Mouse (Mus musculus) spleen, adult 18-20 months (tissue): ENCODE data around the gene Adamts17.

Experiments
- DNase-seq, 2 experiments: peaks; one replicate each; pipeline ENCODE4 v3.0.0; 2022; ENCODE audit warnings: mixed read lengths in 2 of 2

Adamts17 gene

DNA sequence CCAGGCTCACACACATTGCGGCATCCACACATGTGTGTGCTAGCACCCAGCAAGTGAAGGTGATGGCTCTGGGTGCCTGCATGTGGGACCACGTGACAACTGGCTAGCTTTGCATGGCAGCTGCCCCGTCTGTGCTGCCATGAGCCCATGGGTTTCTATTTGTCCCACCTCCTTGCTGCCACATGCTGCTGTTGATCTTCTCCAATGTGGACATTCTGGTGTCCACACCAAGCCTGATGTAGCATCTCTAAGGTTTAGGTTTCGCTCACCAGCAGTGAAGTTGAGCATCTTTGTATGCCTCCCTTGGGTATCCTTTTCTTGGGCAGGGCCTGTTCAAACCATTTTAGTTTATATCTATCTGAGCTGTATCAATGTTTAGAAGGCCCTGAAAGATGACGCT is 196.1 kb downstream of the Adamts17 start:
- DNase-seq = no peak

DNA sequence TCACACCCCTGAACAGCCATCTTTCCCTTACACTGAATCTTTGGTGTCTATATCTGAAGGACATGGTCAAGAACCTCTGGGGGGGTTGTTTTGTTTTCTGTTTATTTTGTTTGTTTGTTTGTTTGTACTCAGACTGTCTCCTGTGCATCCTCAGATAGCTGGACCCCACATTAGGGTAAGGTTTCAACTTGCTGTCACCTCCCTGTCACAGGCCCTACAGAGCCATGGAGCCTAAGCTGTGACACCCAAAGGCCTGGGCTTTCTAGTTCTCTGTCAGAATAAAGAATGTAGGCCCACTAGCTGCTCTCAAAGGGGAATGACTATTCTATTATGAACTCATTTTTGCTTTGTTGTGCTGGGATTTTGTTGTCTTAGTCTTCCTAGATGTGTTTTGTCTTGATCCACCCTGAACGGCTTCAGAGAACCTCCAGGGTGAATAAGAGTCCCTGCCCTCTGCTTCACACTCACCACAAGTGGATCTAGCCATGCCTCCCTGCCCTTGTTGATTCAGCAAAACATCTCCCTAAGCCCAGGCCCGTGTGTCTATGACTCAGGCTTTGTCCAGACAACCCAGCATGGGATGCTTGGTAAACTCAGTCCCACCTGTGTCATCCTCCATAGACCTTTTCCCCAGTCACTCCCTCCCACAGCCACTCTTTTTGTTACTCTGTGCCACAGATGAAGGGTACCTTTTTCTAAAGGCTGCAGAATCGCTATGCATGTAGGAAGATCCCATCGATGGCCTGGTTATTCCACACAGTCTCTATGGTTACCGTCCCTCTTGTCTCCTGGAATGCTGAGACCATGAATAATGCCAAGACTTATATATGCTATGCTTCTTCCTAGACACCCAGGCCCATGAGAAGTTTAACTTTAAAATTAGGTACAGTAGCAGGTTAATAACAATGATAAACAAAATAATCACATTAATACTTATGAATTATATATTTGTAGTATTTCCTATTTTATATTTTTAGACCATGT is 197.3 kb downstream of the Adamts17 start:
- DNase-seq = no peak

DNA sequence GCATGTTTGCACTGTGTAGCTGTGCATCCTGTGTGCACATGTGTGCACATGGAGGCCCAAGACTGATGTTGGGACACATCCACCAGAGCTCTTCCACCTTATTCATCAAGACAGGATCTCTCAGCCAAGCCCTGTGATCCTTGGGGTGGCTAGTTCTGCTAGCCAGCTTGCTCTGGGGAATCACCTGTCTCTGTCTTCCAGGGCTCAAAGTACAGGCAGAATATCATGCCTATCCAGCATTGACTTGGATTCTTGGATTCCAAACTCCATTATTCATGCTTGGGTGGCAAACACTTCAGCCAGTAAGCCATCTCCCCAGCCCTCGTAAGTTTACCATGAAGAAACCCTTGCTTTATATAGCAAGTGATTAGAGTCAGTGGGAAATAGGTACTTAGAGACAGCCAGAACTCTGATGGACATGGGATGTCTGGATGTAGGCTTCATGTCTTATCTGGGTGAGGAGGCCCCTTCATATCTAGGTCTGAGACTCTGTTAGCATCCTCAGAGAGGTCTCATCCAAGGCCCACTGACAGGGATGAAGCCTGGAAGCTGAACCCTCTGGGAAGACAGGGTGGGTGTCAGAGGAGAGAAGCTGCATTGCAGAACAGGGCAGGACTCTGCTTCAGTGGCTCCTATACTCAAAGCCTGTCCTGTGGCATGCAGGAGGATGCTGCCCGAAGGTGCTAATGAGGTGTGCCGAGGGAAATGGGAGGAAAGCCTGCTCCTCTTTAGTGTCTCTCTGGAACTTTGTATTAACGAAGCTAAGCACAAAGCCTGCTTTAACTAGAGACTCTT is 198.4 kb downstream of the Adamts17 start:
- DNase-seq = no peak

DNA sequence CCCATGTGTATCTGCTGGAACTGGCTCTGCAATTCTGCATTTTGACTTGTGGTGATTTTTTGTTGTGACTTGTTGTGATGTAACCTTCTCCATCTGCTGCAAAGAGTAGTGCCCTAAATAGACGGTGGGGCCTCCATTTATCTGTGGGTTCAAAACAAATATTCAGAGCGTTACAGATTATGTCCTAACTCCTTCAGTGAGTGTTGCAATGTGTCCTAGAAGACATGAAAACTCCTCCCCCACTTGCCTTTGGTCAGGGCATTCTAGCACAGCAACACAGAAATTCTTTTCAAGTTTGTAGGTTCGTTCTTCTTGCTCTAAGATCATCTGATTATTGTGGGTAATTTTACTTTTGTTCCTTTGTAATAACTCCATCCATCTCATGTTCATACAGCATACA is 199.6 kb downstream of the Adamts17 start:
- DNase-seq = no peak

DNA sequence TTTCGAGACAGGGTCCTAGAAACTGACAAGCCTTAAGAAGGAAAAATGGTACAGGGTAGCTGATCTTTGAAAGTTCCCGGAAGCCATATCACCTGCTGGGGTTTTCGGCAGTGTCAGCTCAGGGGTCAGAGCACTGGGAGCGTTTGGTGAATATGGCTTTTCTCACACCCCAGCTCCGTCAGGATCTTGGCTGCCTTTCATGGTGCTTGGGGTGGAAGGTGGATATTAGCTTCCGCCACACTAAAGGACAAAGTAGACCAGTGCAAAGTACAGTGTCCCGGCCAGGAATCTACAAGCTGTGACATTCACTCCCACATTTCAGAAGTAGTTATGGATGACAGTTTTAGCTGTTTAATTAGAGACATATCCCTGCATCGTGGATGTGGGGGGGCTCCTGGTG is 200.3 kb downstream of the Adamts17 start:
- DNase-seq = no peak

DNA sequence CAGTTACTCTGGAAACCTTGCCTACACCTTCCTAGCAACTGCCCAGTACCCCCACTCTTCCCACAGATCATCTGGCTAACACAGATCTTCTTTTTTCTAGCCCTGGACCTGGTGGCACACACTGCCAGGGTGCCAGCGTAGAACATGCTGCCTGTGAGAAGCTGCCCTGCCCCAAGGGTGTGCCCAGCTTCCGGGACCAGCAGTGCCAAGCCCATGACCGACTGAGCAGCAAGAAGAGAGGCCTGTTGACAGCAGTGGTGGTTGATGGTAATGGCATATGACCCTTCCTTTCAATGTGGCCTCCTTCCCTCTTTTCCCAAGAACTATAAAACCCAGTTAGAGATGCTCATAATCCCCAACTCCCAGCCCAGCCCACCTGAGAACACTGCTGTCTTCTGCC is 202.2 kb downstream of the Adamts17 start:
- DNase-seq = no peak

DNA sequence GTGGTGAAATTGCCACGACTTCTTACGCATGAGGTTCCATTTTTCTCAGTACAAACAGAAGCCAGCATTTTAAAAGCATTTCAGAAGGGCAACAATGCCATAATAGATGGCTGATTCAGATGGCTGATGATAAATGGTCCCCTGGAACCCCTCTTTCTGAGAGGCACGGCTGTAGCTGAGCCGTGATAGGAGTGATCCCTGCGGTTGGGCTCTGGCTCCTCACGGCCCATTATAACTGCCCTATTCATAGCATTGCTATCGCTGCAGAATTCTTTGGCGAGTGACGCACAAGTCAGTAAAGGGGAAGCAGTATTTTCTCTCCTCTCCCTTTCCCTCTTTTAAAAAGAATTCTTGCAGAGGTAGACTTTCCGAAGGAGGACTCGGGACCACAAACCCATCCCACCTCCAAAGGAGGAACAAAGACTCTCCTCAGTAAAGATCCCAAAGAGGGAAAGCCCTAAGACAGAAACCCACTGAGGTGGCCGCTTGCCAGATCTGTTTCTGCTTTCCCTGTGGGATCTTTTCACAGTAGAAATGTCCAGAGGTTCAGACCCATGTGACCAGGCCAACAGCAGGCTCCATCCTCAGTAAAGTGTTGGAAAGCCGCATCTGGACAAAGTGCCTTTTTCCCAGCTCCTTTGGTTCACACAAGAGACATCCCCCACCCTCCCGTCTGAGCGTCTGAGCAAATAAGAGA is 204.7 kb downstream of the Adamts17 start:
- no peak for DNase-seq

DNA sequence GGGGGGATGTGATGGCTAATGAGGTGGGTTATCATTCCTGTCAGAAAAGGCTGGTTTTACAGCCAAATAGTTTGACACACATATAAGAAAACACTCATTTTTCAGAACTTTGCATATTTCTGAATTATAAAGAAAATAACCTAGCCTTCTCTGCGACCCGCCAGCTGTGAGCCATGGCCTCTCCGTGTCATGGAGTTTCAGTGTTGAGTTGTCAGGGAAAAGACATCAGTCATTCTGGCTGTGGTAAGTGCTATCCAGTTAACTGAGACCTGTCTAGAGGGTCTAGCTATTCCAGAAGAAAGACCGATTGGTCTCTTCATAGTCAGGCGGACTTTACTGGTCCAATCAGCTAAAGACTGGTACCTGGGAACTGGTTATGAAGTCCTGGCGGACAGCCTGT is 205.7 kb downstream of the Adamts17 start:
- no peak for DNase-seq

DNA sequence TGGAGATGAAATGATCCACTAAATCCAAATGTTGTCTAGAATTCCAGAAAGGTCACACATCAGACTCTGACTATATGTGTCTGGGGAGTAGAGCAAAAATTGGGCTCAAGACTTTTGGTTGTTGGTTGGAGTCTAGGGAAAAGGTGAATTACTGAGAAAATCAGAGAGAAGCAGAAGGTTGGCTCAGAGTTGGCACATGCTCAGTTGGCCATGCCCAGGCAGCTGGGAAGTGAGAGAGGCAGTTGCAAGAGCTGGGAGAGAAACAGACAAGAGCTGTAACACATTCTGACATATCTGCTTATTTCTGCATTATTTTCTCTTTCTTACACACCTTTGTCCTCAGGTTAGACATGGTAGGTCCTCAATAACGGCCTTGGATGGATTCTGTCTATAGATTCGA is 209.7 kb downstream of the Adamts17 start:
- DNase-seq = no peak

DNA sequence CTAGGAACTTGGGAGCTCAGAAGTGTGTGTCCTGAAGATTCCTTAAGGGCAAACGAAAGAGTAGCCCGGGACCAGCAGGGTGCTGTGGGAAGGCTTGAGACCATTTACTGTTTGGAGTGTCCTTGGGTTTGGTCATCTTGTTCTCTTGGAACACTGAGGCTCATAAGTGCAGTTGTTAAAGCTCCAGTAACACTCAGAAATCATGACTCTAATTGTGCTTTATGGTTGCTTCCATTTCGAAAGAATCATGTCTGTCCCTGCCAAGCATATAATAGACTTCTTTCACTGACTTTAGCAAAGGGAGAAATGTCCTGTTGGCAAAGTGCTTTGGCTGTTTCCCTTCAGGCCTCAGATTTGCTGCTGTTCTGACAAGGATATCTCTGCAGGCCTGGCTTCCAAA is 210.9 kb downstream of the Adamts17 start:
- DNase-seq = no peak

DNA sequence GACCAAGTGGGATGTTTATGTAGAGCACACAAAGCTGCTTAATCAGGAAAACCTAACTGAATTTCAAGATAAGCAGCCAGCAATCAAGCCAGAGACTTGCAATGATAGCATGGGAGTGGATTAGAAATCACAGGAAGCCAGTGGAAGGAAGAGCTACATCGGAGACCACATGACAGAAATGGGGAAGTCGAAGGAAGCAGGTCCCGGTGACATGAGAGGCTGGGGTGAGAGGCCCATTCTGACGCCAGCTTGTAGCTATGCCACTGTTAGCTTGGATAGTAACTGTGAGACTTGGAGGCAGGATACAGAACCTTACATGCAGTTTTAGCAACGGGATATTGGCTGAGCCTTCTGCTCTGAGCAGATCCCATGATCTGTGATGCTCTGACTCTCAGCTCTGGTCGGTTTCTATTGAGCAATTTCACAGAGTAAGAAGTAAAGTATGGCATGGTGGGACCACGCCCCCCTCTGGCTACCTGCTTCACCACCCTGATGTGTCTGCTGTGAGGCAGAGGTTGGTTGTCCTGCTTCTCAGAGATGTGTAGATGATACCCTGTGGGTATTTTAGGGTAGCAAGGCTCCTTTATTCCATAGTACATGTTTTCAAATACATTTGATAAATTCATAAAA is 211.7 kb downstream of the Adamts17 start:
- DNase-seq = no peak

DNA sequence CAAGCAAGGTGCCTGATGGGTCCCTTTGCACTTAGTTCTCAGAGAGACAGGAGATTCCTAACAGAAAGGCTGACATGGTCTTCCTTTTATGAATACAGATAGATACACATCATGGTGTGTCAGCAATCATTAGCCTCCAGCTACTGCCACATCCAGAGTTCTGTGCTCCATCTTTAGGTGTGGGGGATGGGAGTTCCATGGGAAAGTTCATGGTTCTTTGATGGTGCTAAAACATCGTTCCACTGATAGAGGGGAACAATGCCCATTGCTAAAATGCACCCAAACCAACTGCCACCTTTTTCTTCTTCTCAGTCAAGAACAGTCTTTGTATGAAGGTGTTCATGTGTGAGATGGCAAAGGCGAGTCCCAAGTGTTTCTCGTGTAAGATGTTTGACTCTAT is 215.3 kb downstream of the Adamts17 start:
- no peak for DNase-seq

DNA sequence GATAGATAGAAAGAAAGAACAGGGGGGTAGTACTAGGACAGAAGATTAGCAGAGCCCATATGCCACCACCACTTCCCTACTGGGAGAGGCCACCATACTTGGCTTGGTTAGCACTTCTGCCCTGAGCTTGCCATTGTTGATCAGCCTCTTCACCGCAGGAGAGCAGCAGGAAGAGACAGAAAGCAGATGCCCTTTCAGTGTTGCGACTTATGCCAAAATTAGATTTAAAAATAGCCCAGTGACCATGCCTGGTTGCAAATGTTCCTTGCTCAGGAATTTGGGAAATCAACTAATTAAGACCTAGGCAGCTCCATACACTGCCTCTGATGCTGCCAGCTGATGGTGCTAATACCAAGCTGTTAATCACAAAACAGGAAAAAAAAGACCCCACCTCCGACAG is 216.0 kb downstream of the Adamts17 start:
- no peak for DNase-seq

DNA sequence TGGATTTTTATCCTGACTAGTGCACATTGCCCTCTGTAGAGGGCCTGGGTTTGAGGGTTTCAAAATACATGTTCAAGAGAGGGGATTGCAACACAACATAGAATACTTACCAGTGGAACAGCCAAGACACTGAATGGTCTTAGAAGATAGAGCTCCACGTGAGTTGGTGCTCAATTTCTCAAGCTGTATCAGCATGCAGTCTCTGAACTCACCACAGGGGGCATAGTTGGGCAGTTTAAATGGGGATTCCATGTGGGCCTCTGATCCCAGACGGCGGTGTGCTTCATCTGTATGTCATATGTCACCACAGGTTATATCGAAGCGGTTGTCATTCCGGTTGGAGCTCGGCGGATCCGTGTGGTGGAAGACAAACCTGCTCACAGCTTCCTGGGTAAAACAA is 222.2 kb downstream of the Adamts17 start:
- DNase-seq = peak in 1 of 2 experiments; percentile 14

DNA sequence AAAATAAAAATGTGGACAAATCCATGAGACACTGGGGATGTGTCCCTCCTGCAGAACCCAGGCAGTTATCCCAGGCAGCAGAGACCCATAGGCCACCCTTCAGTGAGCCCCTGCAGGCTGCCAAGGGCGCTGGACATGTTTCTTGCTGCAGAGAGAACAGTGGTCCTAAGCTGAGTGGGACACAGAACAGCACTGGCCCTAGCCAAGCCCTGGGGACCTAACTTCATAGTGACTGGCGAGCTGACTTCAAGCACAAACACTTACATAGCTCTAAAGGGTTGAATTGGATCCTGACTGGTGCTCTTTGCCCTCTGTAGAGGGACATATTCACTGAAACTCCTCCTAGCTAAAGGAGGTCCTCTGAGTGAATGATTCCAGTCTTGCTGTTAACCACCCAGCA is 223.0 kb downstream of the Adamts17 start:
- no peak for DNase-seq

DNA sequence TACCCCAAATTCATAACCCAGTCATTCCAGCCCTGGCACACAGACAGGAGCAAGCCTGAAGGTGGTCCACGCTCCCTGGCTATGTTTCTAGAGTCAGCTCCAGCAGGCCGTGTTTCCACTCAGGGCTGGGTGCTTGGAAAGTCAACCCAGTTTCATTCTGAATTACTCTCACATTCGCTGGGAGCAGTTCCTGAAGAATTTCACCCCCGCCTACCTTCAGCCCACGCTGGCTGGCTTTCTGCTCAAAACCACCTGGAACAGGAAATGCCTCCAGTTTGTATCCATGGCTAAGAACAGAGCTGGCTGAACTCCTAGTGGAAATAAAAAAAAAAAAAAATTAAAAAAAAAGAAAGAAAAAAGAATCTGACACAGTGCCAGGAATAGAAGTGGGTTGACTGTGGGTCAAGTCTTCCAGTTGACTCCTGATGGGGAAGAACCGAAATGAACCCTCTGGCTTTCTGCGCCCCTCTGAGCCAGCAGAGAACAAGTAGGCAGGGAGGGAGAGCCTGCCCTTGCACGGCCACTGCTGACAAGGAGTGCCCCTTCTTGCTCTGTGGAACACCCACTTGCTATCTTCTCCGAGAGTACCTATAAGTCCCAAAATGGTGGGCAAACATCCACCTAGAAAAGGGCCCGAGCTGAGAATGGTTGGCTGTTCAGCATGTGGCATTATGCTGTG is 225.2 kb downstream of the Adamts17 start:
- no peak for DNase-seq

DNA sequence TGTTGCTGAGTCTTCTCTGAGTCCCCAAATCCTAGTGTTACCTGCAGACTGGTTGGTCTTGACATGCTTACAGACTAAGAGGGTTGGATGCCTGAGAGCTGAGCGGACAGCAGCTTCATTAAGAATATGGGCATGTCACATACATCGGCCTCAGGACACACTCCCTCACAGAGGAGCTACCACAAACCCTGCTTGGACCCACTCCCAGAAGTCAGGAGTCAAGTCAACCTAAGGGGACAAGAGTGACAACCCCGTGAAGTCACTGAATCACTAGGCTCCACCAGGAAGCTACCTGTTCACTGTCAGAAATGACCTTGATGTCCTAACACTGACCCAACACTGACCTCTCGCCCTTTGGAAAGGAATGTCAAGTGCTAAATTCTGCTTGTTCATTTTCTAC is 226.1 kb downstream of the Adamts17 start:
- DNase-seq = no peak

DNA sequence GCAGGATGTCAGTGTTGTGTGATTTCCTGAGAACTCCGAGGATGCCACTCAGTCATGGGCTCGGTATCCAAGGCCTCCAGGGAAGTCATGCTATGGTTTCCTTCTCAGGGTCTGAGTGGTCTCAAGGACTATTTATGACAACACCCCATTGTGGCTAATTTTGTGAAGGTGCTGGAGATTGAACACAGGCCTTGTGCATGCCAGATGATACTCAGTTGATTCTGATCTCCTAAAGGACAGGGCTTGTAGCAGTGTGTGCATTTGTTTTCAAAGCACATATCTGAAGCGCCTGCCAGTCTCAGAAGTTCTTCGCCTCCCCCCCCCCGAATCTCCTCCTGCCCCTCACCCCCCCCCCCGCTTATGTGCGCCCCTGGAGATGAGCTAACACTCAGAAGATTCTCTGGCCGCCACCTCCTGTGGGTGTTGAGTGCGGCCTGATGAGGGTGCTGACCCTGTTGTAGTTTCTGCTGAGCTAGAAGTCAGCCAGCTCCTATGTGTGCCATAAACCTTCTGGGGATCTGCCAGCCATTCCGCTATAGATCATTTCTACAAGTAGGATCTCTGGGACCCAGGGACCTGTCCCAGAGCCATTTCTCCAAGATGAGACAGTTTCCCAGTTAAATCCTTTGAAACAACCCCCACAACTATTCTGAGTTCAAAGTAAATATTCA is 232.6 kb downstream of the Adamts17 start:
- no peak for DNase-seq

DNA sequence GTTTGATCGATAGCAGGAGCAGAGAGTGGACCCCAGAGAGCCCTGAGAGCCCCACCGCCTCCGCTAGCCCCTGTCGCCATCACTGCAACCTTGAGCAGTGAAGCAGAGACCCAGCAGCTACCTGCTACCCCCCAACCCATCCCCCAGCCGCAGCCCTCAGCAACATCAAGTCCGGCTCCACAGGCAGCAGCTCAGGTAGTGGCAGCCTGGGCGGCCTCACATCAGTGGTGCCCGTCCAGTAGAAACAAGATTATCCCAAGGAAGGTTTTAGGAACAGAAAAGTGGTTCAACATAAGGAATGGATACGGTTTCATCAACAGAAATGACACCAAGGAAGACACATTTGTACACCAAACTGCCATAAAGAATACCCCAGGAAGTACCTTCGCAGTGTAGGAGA is 243.2 kb downstream of the Adamts17 start:
- DNase-seq = no peak

DNA sequence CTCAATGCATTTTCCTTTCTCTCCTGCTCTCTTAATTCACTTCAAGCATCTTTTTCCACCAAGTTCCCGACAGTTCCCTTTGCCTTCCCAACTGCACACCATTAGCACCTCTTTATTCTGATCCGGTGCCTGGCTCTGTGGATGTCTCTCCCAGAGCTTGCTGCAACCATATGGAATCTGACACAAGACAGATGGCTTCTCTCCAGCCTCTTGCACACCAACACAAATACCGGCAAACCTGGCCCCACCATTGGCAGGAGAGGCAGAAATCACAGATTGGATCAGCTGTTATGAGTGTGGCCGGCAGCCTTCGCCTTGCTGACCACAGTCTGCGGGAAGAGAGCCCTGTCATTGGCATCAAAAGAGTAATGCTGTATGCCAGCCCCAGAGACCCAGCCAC is 248.2 kb downstream of the Adamts17 start:
- no peak for DNase-seq

DNA sequence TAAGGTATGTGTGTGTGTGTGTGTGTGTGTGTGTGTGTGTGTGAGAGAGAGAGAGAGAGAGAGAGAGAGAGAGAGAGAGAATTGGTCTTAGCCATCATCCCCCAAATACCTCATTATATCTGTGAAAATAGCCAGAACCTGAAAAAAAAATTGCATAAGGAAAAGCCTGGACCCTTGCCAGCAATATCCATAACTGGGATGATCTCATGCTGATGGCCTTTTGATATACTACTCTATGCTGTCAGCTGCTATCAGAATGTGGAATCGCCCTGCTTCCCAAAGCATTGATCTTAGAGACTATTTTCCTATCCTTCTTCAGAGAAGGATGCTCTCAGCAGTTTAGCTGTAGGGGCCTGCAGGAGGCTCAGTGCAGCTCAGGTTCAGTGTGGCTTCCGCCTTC is 257.6 kb downstream of the Adamts17 start:
- DNase-seq = no peak
